Mouse (Mus musculus) ES-E14 (cell line): ENCODE data around the gene Rnf43. TPM values are rescaled to one million over a fixed set of nuclear protein-coding genes. Genes with fewer than 3 reads are reported as not detected.

Source experiments
- DNase-seq: peaks from one replicate; pipeline ENCODE4 v3.0.0-alpha.2; 2013; ENCODE audit warnings: low read depth, low spot score
- H3K27ac ChIP-seq: 2 replicates; pipeline ENCODE4 v1.5.1; 2012; ENCODE audit warnings: low read depth, mild to moderate bottlenecking, low read length, moderate library complexity, mixed read lengths; ENCODE audit not compliant: poor library complexity, insufficient read depth, severe bottlenecking
- H3K36me3 ChIP-seq: 2 replicates; pipeline ENCODE4 v1.6.1; 2012; ENCODE audit warnings: mild to moderate bottlenecking, low read length, moderate library complexity, mixed read lengths; ENCODE audit not compliant: control insufficient read depth, poor library complexity, insufficient read depth, severe bottlenecking
- H3K4me1 ChIP-seq, 2 experiments: fragments of 150-350 bp in 1 of 2; sonication (generic) in 1 of 2; 2 replicates each; pipeline ENCODE4 v1.6.1; 2012; ENCODE audit warnings: low read length in 2 of 2, mild to moderate bottlenecking in 1 of 2, mixed read lengths in 1 of 2; ENCODE audit not compliant: control insufficient read depth in 2 of 2, insufficient read depth in 2 of 2, poor library complexity in 1 of 2
- H3K4me3 ChIP-seq, 2 experiments: fragments of 150-350 bp in 1 of 2; sonication (generic) in 1 of 2; 2 replicates each; pipeline ENCODE4 v1.5.1; 2012; ENCODE audit warnings: low read length in 2 of 2, low read depth in 1 of 2, mild to moderate bottlenecking in 1 of 2, mixed read lengths in 1 of 2; ENCODE audit not compliant: insufficient read depth in 1 of 2, poor library complexity in 1 of 2, severe bottlenecking in 1 of 2
- H3K9ac ChIP-seq: 2 replicates; pipeline ENCODE4 v1.6.1; 2012; ENCODE audit warnings: low read depth, mild to moderate bottlenecking, low read length, mixed read lengths; ENCODE audit not compliant: poor library complexity, insufficient read depth, severe bottlenecking
- H3K9me3 ChIP-seq: fragments of 150-350 bp; sonication (generic); 2 replicates; pipeline ENCODE4 v1.6.1; 2012; ENCODE audit warnings: low read depth, mild to moderate bottlenecking, low read length; ENCODE audit not compliant: control insufficient read depth, insufficient read depth
- CHD2 ChIP-seq: IDR thresholded peaks from 2 replicates; pipeline ENCODE4 v1.6.1; 2014; ENCODE audit warnings: mild to moderate bottlenecking, low read depth, low read length, inconsistent platforms
- HCFC1 ChIP-seq: IDR thresholded peaks from 2 replicates; pipeline ENCODE4 v1.6.1; 2012; ENCODE audit warnings: low read length, inconsistent platforms, borderline replicate concordance; ENCODE audit not compliant: insufficient read depth
- MAFK ChIP-seq: IDR thresholded peaks from 2 replicates; pipeline ENCODE4 v1.6.1; 2014; ENCODE audit warnings: mild to moderate bottlenecking, low read depth, low read length, inconsistent platforms; ENCODE audit not compliant: insufficient read depth
- ZC3H11A ChIP-seq: IDR thresholded peaks from 2 replicates; pipeline ENCODE4 v1.6.1; 2012; ENCODE audit warnings: low read depth, mild to moderate bottlenecking, inconsistent platforms, low read length, borderline replicate concordance
- ZNF384 ChIP-seq: IDR thresholded peaks from 2 replicates; pipeline ENCODE4 v1.6.1; 2012; ENCODE audit warnings: low read depth, low read length, inconsistent platforms
- in situ Hi-C, 2 experiments: fragments of 600-800 bp; cut with MboI; formaldehyde crosslinking; loops; one replicate each; pipeline ENCODE4 v1.15.1; 2025; ENCODE audit warnings: low sequenced_read_pairs in 2 of 2, inconsistent platforms in 1 of 2; ENCODE audit not compliant: unreplicated experiment in 2 of 2
- total RNA-seq: library from RNA; depleted of rRNA; stranded (reverse); fragments of 300-350 nt; gene quantifications from 2 replicates; pipeline ENCODE4 v1.2.3, GENCODE M21; 2012

Gene Rnf43
- total RNA-seq, 1 experiment: 1.2 TPM

DNA sequence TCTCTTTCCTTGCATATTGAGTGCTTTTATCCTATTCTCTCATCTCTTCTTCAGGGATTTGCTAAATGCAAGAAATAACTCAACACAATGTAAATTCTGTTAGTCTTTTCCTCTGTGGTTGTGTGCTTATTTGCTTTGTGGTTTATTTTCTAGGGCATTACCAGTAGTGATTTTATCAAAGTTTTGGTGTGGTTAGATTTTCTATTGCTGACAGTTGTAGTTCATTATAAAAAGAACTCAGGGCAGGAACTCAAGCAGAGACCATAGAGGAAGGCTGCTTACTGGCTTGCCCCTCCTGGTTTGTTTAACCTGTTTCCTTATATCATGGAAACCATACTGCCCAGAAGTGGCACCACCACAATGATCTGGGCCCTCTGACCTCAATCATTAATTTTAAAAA is 19.7 kb upstream of the Rnf43 start:
- in situ Hi-C loops: no loop called here
- no peak for DNase-seq

DNA sequence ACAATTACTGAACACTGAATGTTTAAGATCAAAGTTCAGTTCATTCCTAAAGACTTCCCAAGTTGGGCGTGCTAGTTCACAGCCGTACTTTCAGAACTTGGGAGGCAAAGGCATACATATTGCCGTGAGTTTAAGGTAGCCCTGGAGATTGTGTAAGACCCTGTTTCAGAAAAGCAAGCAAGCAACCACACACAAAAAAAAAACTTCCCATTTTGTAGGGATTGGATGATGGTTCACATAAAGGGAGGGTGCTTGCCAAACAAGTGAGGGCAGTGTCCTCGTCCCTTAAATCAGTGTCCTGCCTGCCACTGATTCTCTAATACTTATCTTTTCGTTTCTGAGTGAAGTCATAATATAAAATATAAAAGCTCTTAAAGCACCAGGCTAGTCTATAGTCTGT is 7.8 kb upstream of the Rnf43 start:
- no peak overlapping the region for H3K4me3 ChIP-seq
- in situ Hi-C loops: no loop called here
- H3K36me3 ChIP-seq: no peaks in the 10 kb centered on the region

More for the DNA sequence above, 19.7 kb upstream of the Rnf43 start:
- Histone ChIP-seq H3K4me1 (no peaks in the 10 kb centered on the region), H3K27ac (no peak overlapping the region), H3K9me3 (no peaks in the 10 kb centered on the region), H3K9ac (no peak overlapping the region), H3K4me3 (no peak overlapping the region), H3K36me3 (no peaks in the 10 kb centered on the region)
- TF ChIP-seq ZC3H11A (no peak), MAFK (no peak)

DNA sequence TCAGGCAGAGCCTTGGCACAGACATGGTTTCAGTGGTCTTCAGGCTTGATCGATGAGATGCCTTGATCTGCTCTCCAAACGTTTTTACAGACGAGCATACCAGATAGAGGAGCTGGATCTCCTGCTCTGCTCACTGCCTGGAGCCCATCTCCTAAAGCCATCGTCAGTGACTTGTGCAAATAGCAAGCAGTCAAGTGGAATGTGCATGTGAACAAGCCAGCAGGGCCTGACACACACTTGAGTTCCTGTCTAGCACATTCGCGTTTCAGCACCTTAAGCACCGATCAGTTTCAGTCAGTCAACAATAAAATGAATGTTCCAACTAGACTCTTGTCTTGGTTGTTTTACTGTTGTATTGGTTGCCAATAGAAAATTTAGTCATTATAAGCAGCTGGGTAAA is 3.3 kb upstream of the Rnf43 start:
- in situ Hi-C loops: no loop called here
- TF ChIP-seq ZC3H11A (no peak), HCFC1 (no peak), MAFK (no peak), CHD2 (no peak), ZNF384 (no peak)
- Histone ChIP-seq H3K4me1 (no peaks in the 10 kb centered on the region), H3K36me3 (no peaks in the 10 kb centered on the region), H3K9ac (no peak overlapping the region), H3K9me3 (no peaks in the 10 kb centered on the region), H3K27ac (no peak overlapping the region), H3K4me3 (no peak overlapping the region)
- no peak for DNase-seq

More for the DNA sequence above, 7.8 kb upstream of the Rnf43 start:
- TF ChIP-seq CHD2 (no peak), ZC3H11A (no peak), HCFC1 (no peak)
- DNase-seq: no peak
- Histone ChIP-seq H3K27ac (no peak overlapping the region), H3K9ac (no peak overlapping the region), H3K9me3 (no peaks in the 10 kb centered on the region), H3K4me1 (no peaks in the 10 kb centered on the region)

DNA sequence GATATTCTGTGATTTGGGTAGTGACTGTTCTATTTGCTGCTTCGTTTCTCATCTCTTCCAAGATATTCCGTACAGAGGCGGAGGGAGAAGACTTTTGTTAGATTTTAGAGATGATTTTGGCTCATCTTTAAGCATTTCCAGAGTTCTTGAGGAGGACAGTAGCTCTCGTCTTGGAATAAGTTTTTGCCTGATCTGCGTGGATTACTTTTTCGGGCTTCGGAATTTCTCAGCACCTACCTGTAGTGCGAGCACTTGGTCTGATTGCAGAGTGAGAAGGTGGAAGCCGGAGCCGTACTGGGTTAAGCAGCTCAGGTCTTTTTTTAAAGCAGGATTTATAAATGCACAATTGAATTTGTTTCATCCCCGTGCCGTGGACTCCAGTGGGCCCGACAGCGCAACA is 300 bp downstream of the Rnf43 start:
- Histone ChIP-seq H3K36me3 (no peaks in the 10 kb centered on the region), H3K4me3 (peak overlapping the region; percentile 25 to 57; a peak in 3 of 4 replicates), H3K9me3 (no peaks in the 10 kb centered on the region), H3K9ac (peak overlapping the region; percentile 6; the same call in 1 of the 2 replicates), H3K27ac (no peak overlapping the region), H3K4me1 (no peaks in the 10 kb centered on the region)
- DNase-seq: no peak
- in situ Hi-C loops: no loop called here
- TF ChIP-seq CHD2 (no peak), ZC3H11A (no peak), MAFK (no peak), ZNF384 (no peak), HCFC1 (no peak)

DNA sequence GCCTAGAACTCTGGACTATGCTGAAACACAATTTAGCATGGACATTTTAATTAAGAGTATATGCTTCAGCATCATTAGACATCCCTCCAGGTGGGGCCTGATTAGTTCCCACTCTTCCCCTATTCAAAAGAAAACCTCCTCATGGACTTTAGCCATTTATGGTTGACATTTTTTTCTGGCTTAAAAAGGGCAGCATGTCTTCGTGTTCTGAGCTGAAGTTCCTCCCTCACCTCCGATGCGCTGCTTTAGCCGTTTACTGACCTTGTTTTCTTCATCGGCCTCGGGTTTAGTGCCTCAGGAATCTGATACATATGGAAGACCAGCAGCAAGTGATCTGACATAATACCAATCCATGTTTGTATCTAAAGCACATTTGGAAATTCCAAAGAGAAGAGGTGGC is 1.4 kb downstream of the Rnf43 start:
- no peak overlapping the region for H3K4me3 ChIP-seq
- H3K9me3 ChIP-seq: no peaks in the 10 kb centered on the region
- H3K27ac ChIP-seq: no peak overlapping the region
- no peaks in the 10 kb centered on the region for H3K36me3 ChIP-seq
- H3K4me1 ChIP-seq: no peaks in the 10 kb centered on the region
- DNase-seq: no peak
- in situ Hi-C loops: no loop called here
- no peak for TF ChIP-seq ZNF384
- TF ChIP-seq CHD2: no peak
- no peak for TF ChIP-seq ZC3H11A
- no peak for TF ChIP-seq MAFK
- no peak for TF ChIP-seq HCFC1
- no peak overlapping the region for H3K9ac ChIP-seq
